Mouse (Mus musculus) kidney, postnatal 0 days (tissue): ENCODE measurements at regions not wholly inside any gene's neighbourhood (a gene's known extent, or its start where the extent isn't known, plus 50 kb on each side); places are given as distances from the start of the nearest gene placed in this dataset.

Source experiments
- ATAC-seq: fragments of 200-750 bp; cut with Nextera tagmentation; replicated peaks from 2 replicates; pipeline ENCODE4 v1.8.0; 2017; ENCODE audit warnings: low read depth, moderate number of reproducible peaks, moderate TSS enrichment, moderate library complexity; ENCODE audit not compliant: low FRiP score
- DNase-seq: peaks from one replicate; pipeline ENCODE4 v3.0.0-alpha.2; 2016; ENCODE audit warnings: low spot score
- H3K27ac ChIP-seq: fragments of 300-500 bp; sonication (generic); 2 replicates; pipeline ENCODE4 v1.5.1; 2014; ENCODE audit warnings: mild to moderate bottlenecking
- H3K27me3 ChIP-seq: fragments of 300-500 bp; sonication (generic); 2 replicates; pipeline ENCODE4 v1.6.1; 2014; ENCODE audit warnings: low read length, mixed read lengths; ENCODE audit not compliant: insufficient read depth
- H3K36me3 ChIP-seq: fragments of 300-500 bp; sonication (generic); 2 replicates; pipeline ENCODE4 v1.6.1; 2014; ENCODE audit warnings: low read length, mixed read lengths; ENCODE audit not compliant: insufficient read depth
- H3K4me1 ChIP-seq: fragments of 300-500 bp; sonication (generic); replicated peaks from 2 replicates; pipeline ENCODE4 v1.6.1; 2014; ENCODE audit warnings: antibody characterized with exemption, low read length, mixed read lengths; ENCODE audit not compliant: insufficient read depth
- H3K4me2 ChIP-seq: fragments of 300-500 bp; sonication (generic); 2 replicates; pipeline ENCODE4 v1.6.1; 2014; ENCODE audit warnings: mild to moderate bottlenecking, low read length, moderate library complexity, mixed read lengths
- H3K4me3 ChIP-seq: fragments of 300-500 bp; sonication (generic); replicated peaks from 2 replicates; pipeline ENCODE4 v1.5.1; 2014; ENCODE audit warnings: low read depth, low read length
- H3K9ac ChIP-seq: fragments of 300-500 bp; sonication (generic); 2 replicates; pipeline ENCODE4 v1.6.1; 2014; ENCODE audit warnings: low read depth, low read length
- H3K9me3 ChIP-seq: fragments of 300-500 bp; sonication (generic); replicated peaks from 2 replicates; pipeline ENCODE4 v1.6.1; 2016; ENCODE audit warnings: low read length, inconsistent platforms, mixed read lengths
- CTCF ChIP-seq: IDR thresholded peaks from 2 replicates; pipeline ENCODE4 v1.5.1; 2016; ENCODE audit warnings: antibody characterized with exemption, low read depth, mild to moderate bottlenecking, moderate library complexity
- WGBS: fragments of 180-500 bp; shearing (Covaris S2); extraction: QIAGEN DNeasy Blood & Tissue Kit; methylation state at CpG from one replicate; pipeline ENCODE4 v1.1.7; 2014; 5-methylcytosine and 5-hydroxymethylcytosine counted together

DNA sequence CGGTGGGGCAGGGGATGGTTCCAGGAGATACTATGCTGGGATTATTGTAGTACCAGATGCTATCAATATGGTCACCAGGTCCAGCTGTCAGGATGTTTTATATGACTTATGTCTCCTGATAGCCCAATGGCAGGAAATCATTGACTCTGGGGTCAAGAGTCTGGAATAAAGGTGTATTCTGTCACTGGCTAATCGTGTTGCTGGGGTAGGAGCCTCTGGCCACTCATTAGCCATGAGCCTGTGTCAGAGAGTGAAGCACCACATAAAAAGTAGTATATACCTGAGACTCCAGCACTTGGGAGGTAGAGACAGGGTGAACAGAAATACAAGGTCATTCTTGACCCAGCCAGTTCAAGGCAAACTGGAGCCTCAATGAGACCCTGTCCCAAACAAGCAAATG is 158.8 kb upstream of the 4931429L15Rik start:
- no peak overlapping the region for H3K9ac ChIP-seq
- no peak overlapping the region for H3K4me2 ChIP-seq
- H3K4me3 ChIP-seq: no peak overlapping the region
- ATAC-seq (peak; percentile 75; the same call in 1 of the 2 replicates), DNase-seq (no peak)
- no peak for TF ChIP-seq CTCF
- H3K9me3 ChIP-seq: no peaks in the 10 kb centered on the region
- H3K4me1 ChIP-seq: 0 out of 2 replicates have a peak, but pooled peaks cover 6% of the 10 kb centered on the region
- H3K36me3 ChIP-seq: no peaks in the 10 kb centered on the region
- 35% methylated on average over 2 of the region's 2 CpGs for WGBS
- H3K27ac ChIP-seq: no peak overlapping the region
- H3K27me3 ChIP-seq: no peaks in the 10 kb centered on the region

DNA sequence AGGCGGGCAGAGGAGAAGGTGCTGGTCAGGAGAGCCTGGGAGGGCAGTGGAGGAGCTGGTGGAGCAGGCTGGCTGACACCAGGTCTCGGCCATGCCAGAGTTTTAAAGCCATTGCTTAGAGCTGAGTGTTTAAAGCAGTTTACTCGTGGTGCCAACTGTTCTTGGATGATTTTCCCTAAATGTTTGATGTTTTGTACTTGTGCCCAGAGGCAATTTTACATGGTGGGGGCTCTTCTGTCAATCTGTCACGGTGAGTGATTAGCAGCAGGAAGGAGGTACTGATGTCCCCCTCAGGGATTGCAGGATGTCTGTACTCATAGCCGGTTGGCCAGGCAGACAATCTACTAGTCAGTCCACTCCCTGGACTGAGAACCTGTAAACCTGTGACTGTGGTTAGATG is 156.7 kb upstream of the 4931429L15Rik start:
- Histone ChIP-seq H3K36me3 (no peaks in the 10 kb centered on the region), H3K27me3 (no peaks in the 10 kb centered on the region), H3K4me3 (no peak overlapping the region), H3K9ac (no peak overlapping the region), H3K4me2 (no peak overlapping the region), H3K4me1 (0 out of 2 replicates have a peak, but pooled peaks cover 6% of the 10 kb centered on the region), H3K9me3 (no peaks in the 10 kb centered on the region), H3K27ac (no peak overlapping the region)
- no peak for DNase-seq
- TF ChIP-seq CTCF: no peak
- no peak for ATAC-seq
- 58% methylated on average over 5 of the region's 5 CpGs for WGBS

DNA sequence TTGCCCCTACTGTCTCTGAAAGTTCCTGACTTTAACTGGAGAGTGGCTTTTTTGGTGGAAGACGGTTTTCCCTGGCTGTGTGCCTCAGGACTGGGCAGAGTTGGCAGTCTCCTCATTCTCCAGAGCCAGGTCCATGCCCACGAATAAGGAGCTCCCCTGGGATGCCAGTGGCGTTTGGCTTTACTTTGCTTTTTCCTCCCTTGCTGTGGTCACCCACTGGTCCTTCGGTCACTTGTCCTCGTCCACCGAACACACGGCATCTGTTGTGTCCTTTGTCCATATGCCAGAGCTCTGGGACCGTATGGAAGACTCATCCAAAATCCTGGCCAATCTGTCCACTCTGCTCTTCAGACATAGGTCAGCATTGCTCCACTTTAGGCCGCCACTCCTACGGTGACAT is 153.9 kb upstream of the 4931429L15Rik start:
- DNase-seq (no peak), ATAC-seq (no peak)
- 90% methylated on average over 10 of the region's 10 CpGs for WGBS
- no peak overlapping the region for H3K4me3 ChIP-seq
- H3K27ac ChIP-seq: no peak overlapping the region
- H3K9ac ChIP-seq: no peak overlapping the region
- H3K4me1 ChIP-seq: no peaks in the 10 kb centered on the region
- no peaks in the 10 kb centered on the region for H3K9me3 ChIP-seq
- no peak for TF ChIP-seq CTCF
- H3K27me3 ChIP-seq: no peaks in the 10 kb centered on the region
- H3K4me2 ChIP-seq: no peak overlapping the region
- H3K36me3 ChIP-seq: no peaks in the 10 kb centered on the region

DNA sequence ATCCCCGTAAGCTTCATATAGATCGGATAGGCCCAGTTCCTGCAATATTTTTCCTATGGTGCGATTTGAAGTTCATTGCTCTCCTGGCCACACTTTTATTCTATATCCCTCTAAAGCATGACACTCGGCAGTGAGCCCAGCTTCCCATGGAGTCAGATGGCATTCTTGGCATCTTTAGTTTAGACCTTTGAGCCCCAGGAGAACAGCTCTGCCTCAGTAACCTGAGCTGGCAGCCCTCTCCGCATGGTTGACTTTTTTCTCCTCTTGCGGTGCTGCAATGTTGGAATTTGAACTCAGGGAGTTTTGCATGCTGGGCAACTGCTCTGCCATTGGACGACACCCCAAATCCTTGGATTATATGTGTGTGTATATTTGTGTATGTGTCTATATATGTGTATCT is 149.7 kb upstream of the 4931429L15Rik start:
- Histone ChIP-seq H3K4me2 (no peak overlapping the region), H3K27ac (peak overlapping the region; percentile 7; the same call in 1 of the 2 replicates), H3K9ac (no peak overlapping the region), H3K4me1 (no peaks in the 10 kb centered on the region), H3K9me3 (no peaks in the 10 kb centered on the region), H3K4me3 (no peak overlapping the region), H3K36me3 (no peaks in the 10 kb centered on the region), H3K27me3 (no peaks in the 10 kb centered on the region)
- DNase-seq: peak; percentile 73
- no peak for TF ChIP-seq CTCF
- WGBS: 50% methylated on average over 7 of the region's 7 CpGs
- peak; percentile 80 for ATAC-seq

DNA sequence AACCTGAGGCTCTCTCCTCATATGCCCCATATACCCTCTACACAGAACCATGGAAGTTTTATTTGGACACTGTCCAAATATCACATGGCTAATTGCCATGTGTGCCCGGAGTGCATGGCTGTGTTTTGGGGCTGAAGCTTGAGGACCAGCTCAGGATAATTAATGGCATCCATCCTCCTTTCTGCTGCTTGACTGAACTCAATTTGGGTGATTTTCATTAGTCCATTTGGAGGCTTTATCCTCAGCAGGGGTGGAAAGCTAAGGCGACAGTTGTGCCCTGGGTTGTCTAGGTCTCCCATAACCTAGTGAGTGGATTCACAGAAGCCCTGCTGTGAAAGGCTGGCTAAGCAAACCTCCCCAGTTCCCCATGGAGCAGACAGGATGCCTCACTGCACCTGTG is 148.5 kb upstream of the 4931429L15Rik start:
- no peak overlapping the region for H3K9ac ChIP-seq
- no peak overlapping the region for H3K4me3 ChIP-seq
- 21% methylated on average over 2 of the region's 2 CpGs for WGBS
- H3K4me1 ChIP-seq: no peaks in the 10 kb centered on the region
- H3K4me2 ChIP-seq: no peak overlapping the region
- 0 out of 2 replicates have a peak, but pooled peaks have one; percentile 25 for ATAC-seq
- no peaks in the 10 kb centered on the region for H3K27me3 ChIP-seq
- no peak overlapping the region for H3K27ac ChIP-seq
- no peak for TF ChIP-seq CTCF
- H3K36me3 ChIP-seq: no peaks in the 10 kb centered on the region
- no peaks in the 10 kb centered on the region for H3K9me3 ChIP-seq
- DNase-seq: peak; percentile 56

DNA sequence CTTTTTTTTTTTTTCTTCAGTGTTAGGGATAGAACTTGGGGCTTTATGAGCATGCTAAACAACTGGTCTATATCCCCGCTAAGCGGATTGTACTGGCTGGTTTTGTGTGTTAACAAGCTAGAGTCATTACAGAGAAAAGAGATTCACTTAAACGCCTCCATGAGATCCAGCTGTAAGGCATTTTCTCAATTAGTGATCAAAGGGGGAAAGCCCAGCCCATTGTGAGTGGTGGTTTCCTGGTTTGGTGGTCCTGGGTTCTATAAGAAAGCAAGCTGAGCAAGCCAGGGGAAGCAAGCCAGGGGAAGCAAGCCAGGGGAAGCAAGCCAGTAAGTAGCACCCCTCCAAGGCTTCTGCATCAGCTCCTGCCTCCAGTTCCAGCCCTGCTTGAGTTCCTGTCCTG is 147.9 kb upstream of the 4931429L15Rik start:
- Histone ChIP-seq H3K4me1 (no peaks in the 10 kb centered on the region), H3K27me3 (no peaks in the 10 kb centered on the region), H3K4me3 (no peak overlapping the region), H3K9ac (no peak overlapping the region), H3K27ac (no peak overlapping the region), H3K9me3 (no peaks in the 10 kb centered on the region), H3K4me2 (no peak overlapping the region), H3K36me3 (no peaks in the 10 kb centered on the region)
- no peak for DNase-seq
- 37% methylated on average over 3 of the region's 3 CpGs for WGBS
- ATAC-seq: no peak
- TF ChIP-seq CTCF: no peak

DNA sequence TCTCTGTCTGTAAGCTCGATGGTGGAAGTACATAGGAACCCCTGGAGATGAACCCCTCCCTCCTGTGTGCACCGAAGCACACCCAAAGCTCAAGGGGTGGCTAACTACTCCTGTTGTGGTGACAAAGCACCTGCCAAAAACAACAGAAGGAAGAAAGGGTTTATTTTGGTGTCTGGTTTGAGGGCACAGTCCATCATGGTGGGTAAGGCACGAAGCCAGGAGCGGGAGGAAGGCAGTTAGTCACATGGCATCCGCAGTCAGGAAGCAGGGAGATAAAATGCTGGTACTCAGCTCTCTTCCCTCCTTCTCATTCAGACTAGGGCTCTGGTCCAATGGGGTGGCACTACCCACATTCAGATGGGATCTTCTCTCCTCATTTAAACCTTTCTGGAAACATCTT is 142.9 kb upstream of the 4931429L15Rik start:
- Histone ChIP-seq H3K9me3 (no peaks in the 10 kb centered on the region), H3K27me3 (no peaks in the 10 kb centered on the region), H3K4me1 (no peaks in the 10 kb centered on the region), H3K4me2 (no peak overlapping the region), H3K9ac (no peak overlapping the region), H3K4me3 (no peak overlapping the region), H3K36me3 (no peaks in the 10 kb centered on the region), H3K27ac (no peak overlapping the region)
- no peak for DNase-seq
- no peak for ATAC-seq
- no peak for TF ChIP-seq CTCF
- 83% methylated on average over 5 of the region's 5 CpGs for WGBS
